Mouse (Mus musculus) midbrain, embryonic 14.5 days (tissue): ENCODE results near the gene Serinc5. TPM values are rescaled to one million over a fixed set of nuclear protein-coding genes. Genes with fewer than 3 reads are reported as not detected.

ENCODE experiments used
- ATAC-seq: fragments of 200-750 bp; cut with Nextera tagmentation; 2 replicates; pipeline ENCODE4 v1.8.0; 2017; ENCODE audit warnings: moderate number of reproducible peaks, moderate library complexity; ENCODE audit not compliant: low FRiP score, low TSS enrichment
- DNase-seq: peaks from one replicate; pipeline ENCODE4 v3.0.0-alpha.2; 2015
- H3K27ac ChIP-seq: fragments of 300-500 bp; sonication (generic); replicated peaks from 2 replicates; pipeline ENCODE4 v1.5.1; 2014; ENCODE audit warnings: mild to moderate bottlenecking, low read depth, low read length, moderate library complexity
- H3K27me3 ChIP-seq: fragments of 300-500 bp; sonication (generic); 2 replicates; pipeline ENCODE4 v1.6.1; 2014; ENCODE audit warnings: low read length, control low read depth, mixed read lengths; ENCODE audit not compliant: control insufficient read depth, insufficient read depth
- H3K36me3 ChIP-seq: fragments of 300-500 bp; sonication (generic); 2 replicates; pipeline ENCODE4 v1.6.1; 2014; ENCODE audit warnings: low read length, control low read depth; ENCODE audit not compliant: control insufficient read depth, insufficient read depth
- H3K4me1 ChIP-seq: fragments of 300-500 bp; sonication (generic); 2 replicates; pipeline ENCODE4 v1.6.1; 2014; ENCODE audit warnings: mild to moderate bottlenecking, antibody characterized with exemption, low read length, control low read depth; ENCODE audit not compliant: control insufficient read depth, insufficient read depth
- H3K4me2 ChIP-seq: fragments of 300-500 bp; sonication (generic); 2 replicates; pipeline ENCODE4 v1.6.1; 2014; ENCODE audit warnings: mild to moderate bottlenecking, low read length, moderate library complexity
- H3K4me3 ChIP-seq: fragments of 300-500 bp; sonication (generic); replicated peaks from 2 replicates; pipeline ENCODE4 v1.5.1; 2014; ENCODE audit warnings: low read depth, low read length
- H3K9ac ChIP-seq: fragments of 300-500 bp; sonication (generic); replicated peaks from 2 replicates; pipeline ENCODE4 v1.6.1; 2014; ENCODE audit warnings: mild to moderate bottlenecking, low read length, moderate library complexity
- H3K9me3 ChIP-seq: fragments of 300-500 bp; sonication (generic); 2 replicates; pipeline ENCODE4 v1.6.1; 2016; ENCODE audit warnings: low read length, control low read depth, mixed read lengths; ENCODE audit not compliant: control insufficient read depth
- WGBS: fragments of 180-500 bp; shearing (Covaris S2); extraction: QIAGEN DNeasy Blood & Tissue Kit; methylation state at CpG from one replicate; pipeline ENCODE4 v1.1.7; 2014; 5-methylcytosine and 5-hydroxymethylcytosine counted together
- polyA plus RNA-seq: library from polyadenylated mRNA; unstranded; fragments of >200 nt; fragmentation: Nextera tagmentation; extraction: Ambion mirVana; gene quantifications from 2 replicates; pipeline ENCODE4 v1.2.1, GENCODE M21; 2014

Gene Serinc5
- polyA plus RNA-seq, 1 experiment from 2014 or later, result 15.4 TPM

GRCm38 (mm10) chr13:92743337-92743736, 132.4 kb downstream of the Serinc5 start:
- Histone ChIP-seq H3K4me2 (no peak overlapping the region), H3K4me1 (no peaks in the 10 kb centered on the region), H3K9ac (no peak overlapping the region), H3K9me3 (no peaks in the 10 kb centered on the region), H3K4me3 (no peak overlapping the region), H3K27ac (no peak overlapping the region), H3K36me3 (no peaks in the 10 kb centered on the region), H3K27me3 (no peaks in the 10 kb centered on the region)
- WGBS, result 74% methylated on average over 5 of the region's 5 CpGs
- ATAC-seq, result no peak
- no peak for DNase-seq

- no peak overlapping the region for H3K4me3 ChIP-seq
- H3K27ac ChIP-seq, result no peak overlapping the region
- DNase-seq, result peak; percentile 93
- H3K36me3 ChIP-seq, result no peaks in the 10 kb centered on the region
- H3K4me2 ChIP-seq, result no peak overlapping the region
- no peak overlapping the region for H3K9ac ChIP-seq
- H3K27me3 ChIP-seq, result no peaks in the 10 kb centered on the region
- H3K9me3 ChIP-seq, result no peaks in the 10 kb centered on the region
- no peaks in the 10 kb centered on the region for H3K4me1 ChIP-seq
- 21% methylated on average over 7 of the region's 7 CpGs for WGBS
- ATAC-seq, result peak; percentile 73
These were observed 140.2 kb downstream of the Serinc5 start for GRCm38 (mm10) chr13:92750976-92751518.

DNA sequence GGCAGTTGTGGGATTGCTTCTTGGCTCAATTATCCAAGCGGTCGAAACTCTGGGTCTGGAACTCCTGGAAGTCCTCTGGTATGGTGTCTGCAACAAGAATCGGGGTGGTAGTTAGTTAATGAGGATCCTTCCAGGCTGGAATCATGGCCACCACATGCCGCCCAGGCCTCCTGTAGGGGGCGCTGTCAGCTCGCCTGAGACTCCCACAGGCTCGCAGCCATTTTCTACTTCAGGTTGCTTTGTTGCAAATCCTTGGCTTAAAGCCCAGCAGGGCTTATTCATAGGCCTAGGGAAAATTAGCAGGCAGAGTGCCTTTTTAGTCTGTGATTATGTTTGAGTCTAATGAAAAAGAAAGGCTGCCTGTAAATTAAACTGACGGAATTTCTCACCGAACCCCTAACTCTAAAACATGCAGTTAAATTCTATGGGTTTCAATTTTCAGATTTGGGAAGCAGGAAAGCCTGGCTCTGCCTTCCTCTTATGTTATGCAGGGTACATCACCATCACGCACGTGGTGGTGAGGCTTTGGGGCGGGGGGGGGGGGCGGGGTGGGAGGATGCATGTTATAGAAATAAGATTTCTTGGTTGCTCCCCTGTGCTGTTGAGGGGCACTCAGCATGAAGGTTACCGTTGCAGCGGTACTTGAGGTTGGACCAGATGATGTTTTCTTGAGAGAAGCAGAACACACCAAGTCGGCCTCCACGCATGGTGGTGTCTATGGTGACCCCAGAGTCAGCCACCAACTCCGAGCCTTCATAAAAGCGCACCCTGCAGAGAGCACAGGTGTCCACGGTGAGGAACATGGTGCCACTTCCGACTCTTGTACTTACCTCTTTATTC, 141.1 kb downstream of the Serinc5 start:
- H3K27ac ChIP-seq, result peak overlapping the region; percentile 55; the same call in 1 of the 2 replicates
- H3K4me1 ChIP-seq, result no peaks in the 10 kb centered on the region
- DNase-seq (peak; percentile 94), ATAC-seq (peak; percentile 79)
- H3K36me3 ChIP-seq, result no peaks in the 10 kb centered on the region
- H3K27me3 ChIP-seq, result no peaks in the 10 kb centered on the region
- WGBS, result 60% methylated on average over 21 of the region's 21 CpGs
- H3K9me3 ChIP-seq, result no peaks in the 10 kb centered on the region
- no peak overlapping the region for H3K4me3 ChIP-seq
- H3K4me2 ChIP-seq, result no peak overlapping the region
- no peak overlapping the region for H3K9ac ChIP-seq

- DNase-seq (no peak), ATAC-seq (no peak)
- Histone ChIP-seq H3K9ac (no peak overlapping the region), H3K27ac (no peak overlapping the region), H3K4me1 (no peaks in the 10 kb centered on the region), H3K9me3 (no peaks in the 10 kb centered on the region), H3K4me3 (no peak overlapping the region), H3K4me2 (no peak overlapping the region), H3K36me3 (no peaks in the 10 kb centered on the region), H3K27me3 (no peaks in the 10 kb centered on the region)
- WGBS, result 93% methylated on average over 8 of the region's 8 CpGs
These were observed 142.8 kb downstream of the Serinc5 start for GRCm38 (mm10) chr13:92753676-92754075.

- Histone ChIP-seq H3K9ac (no peak overlapping the region), H3K27ac (no peak overlapping the region), H3K36me3 (no peaks in the 10 kb centered on the region), H3K4me2 (no peak overlapping the region), H3K4me1 (no peaks in the 10 kb centered on the region), H3K4me3 (no peak overlapping the region), H3K9me3 (no peaks in the 10 kb centered on the region), H3K27me3 (no peaks in the 10 kb centered on the region)
- DNase-seq (no peak), ATAC-seq (no peak)
- 80% methylated on average over 7 of the region's 7 CpGs for WGBS
These were observed 144.1 kb downstream of the Serinc5 start for GRCm38 (mm10) chr13:92755036-92755435.

DNA sequence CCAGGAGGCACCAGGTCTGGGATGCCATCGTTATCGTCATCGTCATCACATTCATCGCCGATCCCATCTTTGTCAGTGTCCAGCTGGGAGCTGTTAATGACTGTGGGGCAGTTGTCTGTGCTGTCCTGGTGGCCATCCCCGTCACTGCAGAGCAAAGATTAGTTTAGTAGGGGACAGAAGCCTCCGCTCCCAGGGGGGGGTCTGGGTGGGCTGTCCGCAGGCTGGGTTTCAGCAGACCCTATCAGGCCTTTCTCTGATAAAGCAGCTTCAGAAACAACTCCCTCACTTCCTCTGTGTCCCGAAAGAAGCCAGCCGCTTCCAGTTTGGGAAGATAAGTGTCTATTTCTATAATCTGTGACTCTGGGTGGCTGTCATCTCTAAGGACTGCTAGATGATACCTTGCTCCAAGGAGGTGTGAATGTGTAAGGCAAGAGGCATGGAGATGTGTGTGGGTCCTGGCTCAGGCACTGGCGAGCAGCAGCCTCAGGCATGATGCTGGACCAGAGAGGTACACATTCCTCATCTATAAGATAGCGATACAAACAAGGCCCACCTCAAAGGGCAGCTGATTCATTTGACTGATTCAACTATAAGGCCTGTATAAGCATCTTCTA, 147.2 kb downstream of the Serinc5 start:
- no peak overlapping the region for H3K9ac ChIP-seq
- H3K9me3 ChIP-seq, result no peaks in the 10 kb centered on the region
- H3K27ac ChIP-seq, result no peak overlapping the region
- WGBS, result 83% methylated on average over 12 of the region's 12 CpGs
- no peak for DNase-seq
- no peak overlapping the region for H3K4me3 ChIP-seq
- no peaks in the 10 kb centered on the region for H3K36me3 ChIP-seq
- H3K4me1 ChIP-seq, result no peaks in the 10 kb centered on the region
- H3K27me3 ChIP-seq, result no peaks in the 10 kb centered on the region
- H3K4me2 ChIP-seq, result no peak overlapping the region
- ATAC-seq, result no peak

- H3K27ac ChIP-seq, result no peak overlapping the region
These were observed 148.2 kb downstream of the Serinc5 start for GRCm38 (mm10) chr13:92759096-92759495.

DNA sequence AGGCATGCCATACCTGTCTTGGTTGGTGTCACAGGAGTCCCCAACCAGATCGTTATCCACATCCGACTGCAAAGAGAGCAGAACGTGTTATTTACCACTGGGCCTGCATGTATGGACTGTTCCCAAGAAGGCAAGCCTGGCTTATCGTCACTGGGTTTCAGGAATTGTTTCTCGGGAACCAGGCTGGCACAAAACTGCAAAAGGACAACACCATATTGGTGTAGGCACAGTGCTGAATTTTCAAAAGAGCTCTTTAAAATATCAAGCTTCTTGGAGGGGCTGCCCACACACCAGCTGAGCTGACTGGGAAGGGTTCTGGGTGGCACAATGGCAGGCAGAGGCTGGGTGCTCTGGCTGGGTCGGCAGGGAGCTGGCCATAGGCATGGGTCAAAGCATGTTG, 149.6 kb downstream of the Serinc5 start:
- WGBS, result 89% methylated on average over 6 of the region's 6 CpGs
- Histone ChIP-seq H3K36me3 (no peaks in the 10 kb centered on the region), H3K27ac (no peak overlapping the region), H3K4me2 (no peak overlapping the region), H3K4me3 (no peak overlapping the region), H3K9me3 (no peaks in the 10 kb centered on the region), H3K4me1 (no peaks in the 10 kb centered on the region), H3K9ac (no peak overlapping the region), H3K27me3 (no peaks in the 10 kb centered on the region)
- no peak for DNase-seq
- no peak for ATAC-seq

More at GRCm38 (mm10) chr13:92759096-92759495, 148.2 kb downstream of the Serinc5 start:
- Histone ChIP-seq H3K9me3 (no peaks in the 10 kb centered on the region), H3K27me3 (no peaks in the 10 kb centered on the region), H3K4me2 (no peak overlapping the region), H3K9ac (no peak overlapping the region), H3K4me3 (no peak overlapping the region), H3K4me1 (no peaks in the 10 kb centered on the region), H3K36me3 (no peaks in the 10 kb centered on the region)
- 94% methylated on average over 4 of the region's 4 CpGs for WGBS
- DNase-seq (no peak), ATAC-seq (no peak)
